In genomic region chr13:92320770-92321169, GRCm38 (mm10) we compare ENCODE assay signal across 34 mouse cellular contexts. TPM values are rescaled to one million over a fixed set of nuclear protein-coding genes. Genes with fewer than 3 reads are reported as not detected.
DNase-seq lines count a peak whose midpoint lies in the region; ATAC-seq lines count a peak whose summit lies in the region.
"Had no signal": no experiment of that assay in that cellular context is flagged by ENCODE, and none has a peak within 500 bp of the region (broad histone marks: within the 10 kb centered on the region; RNA-seq: fewer than 3 reads in every experiment).

No protein-coding gene starts in this region.

- DNase-seq in thymus, postnatal 0 days (ENCODE audit: low spot score): peak; percentile 28
- no peak for DNase-seq in thymus, postnatal 4 days
- DNase-seq in cerebellum, adult 18-20 months: no peak
- no peak for DNase-seq in lung, postnatal 25 days (ENCODE audit: low spot score)
- DNase-seq: adrenal gland, postnatal 25 days; cerebellum, adult 2 months; cerebellum, postnatal 14 days; gastrocnemius, adult 2 months; kidney, adult 8-10 months; liver, postnatal 0 days; lung, postnatal 4 days; midbrain, embryonic 14.5 days; retina, postnatal 1 day; right cerebral cortex, postnatal 14 days; thymus, postnatal 36 days had no signal

- H3K36me3 ChIP-seq in hindbrain, embryonic 12.5 days: peaks cover 5% of the 10 kb centered on the region; the same call in 1 of the 2 replicates
- H3K36me3 ChIP-seq: forebrain, embryonic 15.5 days; stomach, embryonic 15.5 days had no signal

- peak; percentile 74 for ATAC-seq in common myeloid progenitor, adult 5-6 weeks (replicated peaks; ENCODE audit: low read depth, poor library complexity, severe bottlenecking)
- ATAC-seq in megakaryocyte, adult 5-6 weeks (ENCODE audit: poor library complexity, severe bottlenecking): peak; percentile 82
- ATAC-seq in hindbrain, embryonic 12.5 days (ENCODE audit: low FRiP score): no peak
- ATAC-seq: forebrain, embryonic 15.5 days; intestine, embryonic 16.5 days; liver, embryonic 12.5 days; liver, postnatal 0 days had no signal

- no peak overlapping the region for H3K4me3 ChIP-seq in hindbrain, embryonic 12.5 days
- H3K4me3 ChIP-seq: embryonic facial prominence, embryonic 12.5 days; forebrain, embryonic 15.5 days; gastrocnemius, adult 2 months; hindbrain, embryonic 13.5 days; limb, embryonic 13.5 days; liver, embryonic 12.5 days; stomach, embryonic 15.5 days had no signal

- no peak overlapping the region for H3K27ac ChIP-seq in hindbrain, embryonic 12.5 days
- H3K27ac ChIP-seq: embryonic facial prominence, embryonic 12.5 days; forebrain, embryonic 15.5 days; gastrocnemius, adult 2 months; hindbrain, embryonic 13.5 days; kidney, postnatal 0 days; limb, embryonic 13.5 days; liver, embryonic 12.5 days; stomach, embryonic 15.5 days had no signal

- H3K4me1 ChIP-seq in hindbrain, embryonic 12.5 days: no peaks in the 10 kb centered on the region
- H3K4me1 ChIP-seq: embryonic facial prominence, embryonic 12.5 days; forebrain, embryonic 15.5 days; hindbrain, embryonic 13.5 days; liver, embryonic 12.5 days; stomach, embryonic 15.5 days had no signal

- H3K27me3 ChIP-seq in hindbrain, embryonic 12.5 days: no peaks in the 10 kb centered on the region
- H3K27me3 ChIP-seq: embryonic facial prominence, embryonic 12.5 days; forebrain, embryonic 15.5 days; hindbrain, embryonic 13.5 days; limb, embryonic 13.5 days; liver, embryonic 12.5 days; stomach, embryonic 15.5 days had no signal

- 92% methylated on average over 5 of the region's 5 CpGs for WGBS in hindbrain, embryonic 12.5 days

- H3K9me3 ChIP-seq in hindbrain, embryonic 12.5 days (replicated peaks): no peaks in the 10 kb centered on the region
- H3K9me3 ChIP-seq: embryonic facial prominence, embryonic 12.5 days; forebrain, embryonic 15.5 days; hindbrain, embryonic 13.5 days; limb, embryonic 13.5 days; liver, embryonic 12.5 days; stomach, embryonic 15.5 days had no signal

- no peak overlapping the region for H3K4me2 ChIP-seq in hindbrain, embryonic 12.5 days (replicated peaks)
- H3K4me2 ChIP-seq: embryonic facial prominence, embryonic 12.5 days; forebrain, embryonic 15.5 days; hindbrain, embryonic 13.5 days; limb, embryonic 13.5 days; liver, embryonic 12.5 days; stomach, embryonic 15.5 days had no signal

- H3K9ac ChIP-seq in hindbrain, embryonic 12.5 days: no peak overlapping the region
- H3K9ac ChIP-seq: embryonic facial prominence, embryonic 12.5 days; forebrain, embryonic 15.5 days; hindbrain, embryonic 13.5 days; limb, embryonic 13.5 days; liver, embryonic 12.5 days; liver, postnatal 0 days; stomach, embryonic 15.5 days had no signal

RNA-seq across cellular contexts. Expression of gene Gm20379, which starts 15.0 kb away (rescaled TPM):
- 0.45 and 1.3 TPM in 2 replicates for polyA plus RNA-seq in thymus, postnatal 0 days (2015; fragmentation: Nextera tagmentation; extraction: Ambion mirVana)
- not detected in 2 replicates for total RNA-seq in common myeloid progenitor, adult 5-6 weeks (2017)
- not detected in 2 replicates for total RNA-seq in megakaryocyte, adult 5-6 weeks (2015)
- not detected in 2 replicates for total RNA-seq in megakaryocyte, adult 5-6 weeks (2017)
- 1.1 and 1.2 TPM in 2 replicates for polyA plus RNA-seq in hindbrain, embryonic 12.5 days (2016; fragmentation: Nextera tagmentation; extraction: Ambion mirVana)
- total RNA-seq: adrenal gland, adult 18-20 months; adrenal gland, postnatal 25 days; gastrocnemius, adult 2 months; gastrocnemius, postnatal 4 days; heart, adult 8-10 months; heart, postnatal 25 days; left cerebral cortex, postnatal 10 days; monocyte, adult 5-6 weeks had no signal
- polyA plus RNA-seq: cerebellum, adult 2 months; large intestine, adult 2 months; small intestine, adult 2 months had no signal

RNA-seq across cellular contexts. Expression of gene Dhfr, which starts 33.8 kb away (rescaled TPM):
- 15.9 and 16.4 TPM in 2 replicates for polyA plus RNA-seq in thymus, postnatal 0 days (2015; fragmentation: Nextera tagmentation; extraction: Ambion mirVana)
- total RNA-seq in common myeloid progenitor, adult 5-6 weeks (2017): 24.1 and 29.4 TPM in 2 replicates
- 11.8 and 13.6 TPM in 2 replicates for total RNA-seq in megakaryocyte, adult 5-6 weeks (2015)
- 12.6 and 12.7 TPM in 2 replicates for total RNA-seq in megakaryocyte, adult 5-6 weeks (2017)
- polyA plus RNA-seq in hindbrain, embryonic 12.5 days (2016; fragmentation: Nextera tagmentation; extraction: Ambion mirVana): 11.1 and 11.4 TPM in 2 replicates

RNA-seq across cellular contexts. Expression of gene Msh3, which starts 34.0 kb away (rescaled TPM):
- polyA plus RNA-seq in thymus, postnatal 0 days (2015; fragmentation: Nextera tagmentation; extraction: Ambion mirVana): 28.1 and 29.1 TPM in 2 replicates
- 52.4 and 52.6 TPM in 2 replicates for total RNA-seq in common myeloid progenitor, adult 5-6 weeks (2017)
- 17.3 and 21.3 TPM in 2 replicates for total RNA-seq in megakaryocyte, adult 5-6 weeks (2015)
- 27.5 and 34.6 TPM in 2 replicates for total RNA-seq in megakaryocyte, adult 5-6 weeks (2017)
- polyA plus RNA-seq in hindbrain, embryonic 12.5 days (2016; fragmentation: Nextera tagmentation; extraction: Ambion mirVana): 31.9 and 32.7 TPM in 2 replicates
